Mouse (Mus musculus): ENCODE measurements around the gene Utrn. TPM values are rescaled to one million over a fixed set of nuclear protein-coding genes. Genes with fewer than 3 reads are reported as not detected.

The Utrn gene
- total RNA-seq, 2 experiments from 2014 or later, result 17.2 to 28.2 TPM

DNA sequence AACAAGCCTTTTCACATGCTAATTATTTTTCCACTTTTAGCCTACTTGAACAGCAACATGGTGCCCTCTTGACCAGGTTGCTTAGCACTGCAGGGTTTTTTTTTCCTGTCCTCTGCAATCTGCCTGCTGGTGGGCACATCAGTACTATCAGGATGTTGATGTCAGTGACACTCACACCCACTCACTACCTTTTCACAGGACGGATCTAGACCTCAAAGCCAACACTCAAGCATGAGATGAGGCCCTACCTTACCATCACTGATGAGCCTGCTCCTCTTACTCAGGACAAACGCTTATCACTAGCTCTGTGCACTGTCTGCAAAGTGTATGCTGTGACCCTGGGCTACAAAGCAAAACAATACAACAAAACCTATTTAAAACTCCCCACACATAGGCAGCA, 63.3 kb downstream of the Utrn start:
- no peak for ATAC-seq (replicated peaks; ENCODE audit: poor library complexity)

DNA sequence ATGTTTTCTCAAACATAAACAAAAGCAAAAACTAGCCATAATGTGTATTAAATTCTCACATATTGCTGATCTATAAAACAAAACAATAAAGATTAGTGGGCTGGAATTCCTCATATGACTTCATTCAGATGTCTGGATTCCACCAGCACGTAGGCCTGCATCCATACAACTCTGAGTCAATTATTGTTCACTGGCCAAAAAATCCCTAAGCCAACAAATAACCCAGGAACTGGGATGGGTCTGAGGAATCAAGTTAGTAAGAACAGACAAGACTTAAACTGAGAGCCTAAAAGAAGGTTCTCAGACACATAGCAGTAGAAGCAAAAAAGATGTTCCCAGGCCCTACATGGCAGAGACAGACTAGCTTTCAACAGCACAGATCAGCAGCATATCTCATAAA, 65.2 kb downstream of the Utrn start:
- ATAC-seq (replicated peaks; ENCODE audit: poor library complexity), result no peak

DNA sequence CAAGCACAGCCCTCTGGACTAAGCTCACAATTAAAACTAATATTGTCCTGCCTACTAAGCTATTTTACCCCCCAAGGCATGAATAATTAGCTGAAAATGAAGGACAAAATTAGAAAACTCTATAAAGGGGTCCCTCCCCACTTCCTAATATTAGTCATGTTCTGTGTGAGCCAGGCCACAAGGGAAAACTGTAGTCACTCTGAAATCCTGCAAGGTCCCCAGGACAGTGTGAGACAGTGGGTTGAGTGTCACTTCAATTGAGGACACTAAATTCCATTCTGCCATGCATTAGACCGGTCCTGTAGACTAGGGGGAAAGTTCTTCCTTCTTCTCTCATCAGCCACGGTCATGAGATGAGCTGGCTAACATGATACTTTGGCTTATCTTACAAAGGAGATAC, 69.7 kb downstream of the Utrn start:
- ATAC-seq (replicated peaks; ENCODE audit: poor library complexity), result no peak

DNA sequence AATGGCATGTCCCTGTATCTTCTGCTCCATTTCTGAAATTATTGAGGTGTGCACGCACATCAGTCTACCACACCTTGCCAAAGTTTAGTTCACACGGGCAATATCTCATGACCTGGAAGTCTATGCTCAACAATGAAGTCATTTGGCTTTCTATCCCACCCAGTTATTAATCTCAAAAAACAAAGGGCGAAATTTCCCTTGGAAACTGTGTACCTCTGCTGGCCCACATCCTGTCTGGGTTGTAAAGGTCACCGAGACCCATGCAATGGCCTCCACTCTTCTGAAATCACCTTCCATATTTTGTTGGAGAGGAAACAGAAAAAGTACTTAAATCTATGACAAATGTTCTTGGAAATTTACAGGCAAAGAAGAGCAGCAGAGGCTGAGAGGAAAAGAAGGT, 70.9 kb downstream of the Utrn start:
- ATAC-seq (replicated peaks; ENCODE audit: poor library complexity), result no peak

DNA sequence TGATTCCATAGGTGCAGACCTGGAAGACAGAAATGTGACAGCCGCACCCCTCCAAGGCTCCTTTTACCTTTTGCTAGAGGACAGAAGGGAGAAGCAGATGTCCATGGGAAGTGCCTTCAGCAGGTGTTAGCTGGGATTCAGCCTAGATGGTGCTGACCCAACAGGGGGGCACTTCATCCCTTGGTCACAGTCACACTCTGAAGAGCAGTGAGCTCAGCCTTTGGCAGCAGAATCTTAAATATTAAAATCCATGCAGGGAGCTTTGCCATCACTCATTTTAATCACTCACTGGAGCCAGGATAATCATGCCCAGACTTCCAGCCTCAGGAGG, 72.7 kb downstream of the Utrn start:
- ATAC-seq (replicated peaks; ENCODE audit: poor library complexity), result no peak

DNA sequence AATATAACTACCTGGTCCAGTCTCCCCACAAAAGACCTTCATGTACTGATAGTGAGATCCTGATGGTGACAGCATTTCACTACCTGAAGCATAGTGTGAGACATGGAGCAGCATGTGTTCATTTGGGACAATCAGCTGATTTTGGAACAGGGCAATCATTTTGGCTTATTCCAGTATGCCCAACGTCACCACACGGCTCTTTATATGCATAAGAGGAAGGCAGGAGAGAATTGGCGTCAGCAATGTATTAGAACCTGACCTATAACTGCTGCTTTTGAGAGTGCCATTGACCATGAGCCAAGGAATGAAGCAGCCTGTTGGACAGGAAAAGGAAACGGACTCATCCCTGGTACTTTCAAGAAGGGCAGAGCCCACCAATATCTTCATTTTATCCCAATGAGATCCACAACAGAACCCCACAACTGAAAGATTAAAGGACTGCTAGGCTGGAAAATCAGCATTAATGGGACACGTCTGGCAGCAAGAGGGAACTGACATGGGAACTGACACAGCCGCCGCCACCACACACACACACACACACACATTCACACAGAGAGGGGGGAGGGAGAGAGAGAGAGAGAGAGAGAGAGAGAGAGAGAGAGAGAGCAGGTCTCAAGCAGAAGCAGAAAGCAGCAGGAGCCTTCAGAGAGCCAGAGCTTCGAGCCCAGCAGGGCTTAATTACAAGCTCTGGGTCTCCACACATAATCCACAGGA, 73.2 kb downstream of the Utrn start:
- ATAC-seq (replicated peaks; ENCODE audit: poor library complexity), result no peak

DNA sequence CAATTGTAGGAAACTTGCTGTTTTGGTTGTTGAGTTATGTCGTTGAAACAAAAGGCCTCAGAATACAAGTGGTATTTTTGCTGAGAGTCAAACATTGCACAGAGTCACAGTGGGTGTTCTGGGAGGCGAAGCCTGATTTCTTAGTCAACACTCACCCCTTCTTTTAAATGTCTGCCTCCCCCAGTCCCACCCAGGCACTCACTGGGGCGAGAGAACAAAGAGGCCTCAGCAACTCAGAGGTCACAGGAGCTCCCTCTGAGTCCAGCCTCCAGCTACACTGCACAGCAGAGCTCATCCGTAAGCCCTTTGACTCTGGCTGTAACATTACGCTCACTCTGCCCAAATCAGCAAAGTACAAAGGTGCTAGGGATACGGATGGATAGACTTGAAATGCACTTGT, 77.1 kb downstream of the Utrn start:
- no peak for ATAC-seq (replicated peaks; ENCODE audit: poor library complexity)

DNA sequence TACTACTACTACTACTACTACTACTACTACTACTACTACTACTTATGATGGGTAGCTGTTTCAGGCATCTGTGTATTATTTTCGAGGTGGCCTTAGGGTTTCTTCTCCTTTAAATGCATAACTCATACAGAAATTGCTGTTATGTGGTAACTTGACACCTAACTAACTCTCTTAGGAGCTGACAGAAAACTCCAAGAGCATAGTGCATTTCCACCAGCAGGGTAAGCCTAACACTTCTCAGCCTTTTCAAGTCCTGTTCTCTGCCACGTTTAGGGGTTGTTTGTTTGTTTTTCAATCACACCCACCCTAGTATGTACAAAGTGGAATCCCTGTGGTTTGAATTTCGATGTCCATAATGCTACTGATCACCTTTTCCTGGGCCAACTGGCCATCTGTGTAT, 78.3 kb downstream of the Utrn start:
- no peak for ATAC-seq (replicated peaks; ENCODE audit: poor library complexity)

DNA sequence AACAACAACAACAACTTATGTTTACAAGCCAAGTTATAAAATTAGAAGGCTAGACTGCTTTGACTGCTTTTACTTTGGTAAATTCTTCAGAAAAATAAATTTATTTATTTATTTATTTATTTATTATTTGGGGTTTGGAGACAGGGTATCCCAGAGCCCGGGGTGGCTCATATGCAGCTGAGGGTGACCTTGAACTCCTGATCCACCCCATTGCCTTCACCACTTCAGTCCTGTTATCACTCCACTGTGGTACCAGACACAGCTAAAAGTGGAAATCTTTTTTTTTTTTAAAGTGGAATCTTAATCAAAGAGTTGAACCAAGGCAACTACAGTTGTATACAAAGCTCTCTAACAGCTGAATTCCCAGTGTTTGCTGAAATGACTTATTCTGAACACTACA, 80.6 kb downstream of the Utrn start:
- ATAC-seq (replicated peaks; ENCODE audit: poor library complexity), result no peak

DNA sequence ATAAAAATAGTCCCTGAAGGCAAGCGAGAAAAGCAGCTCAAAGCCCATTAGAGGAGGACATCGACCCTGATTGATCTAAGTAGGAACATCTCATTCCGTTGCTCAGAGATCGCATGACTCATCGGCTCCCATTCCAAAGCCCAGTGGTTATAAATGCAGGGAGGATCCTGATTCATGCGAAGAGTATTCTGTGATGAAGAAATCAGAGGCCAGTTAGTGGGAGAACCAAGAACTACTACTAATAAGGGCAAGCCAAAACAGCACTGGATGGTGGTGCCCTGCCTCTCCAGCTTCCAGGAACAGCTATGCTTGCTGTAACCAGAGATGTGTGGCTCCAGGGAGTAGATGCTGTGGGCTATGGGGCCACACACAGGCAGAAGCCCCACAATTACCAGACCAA, 81.2 kb downstream of the Utrn start:
- ATAC-seq (replicated peaks; ENCODE audit: poor library complexity), result no peak

DNA sequence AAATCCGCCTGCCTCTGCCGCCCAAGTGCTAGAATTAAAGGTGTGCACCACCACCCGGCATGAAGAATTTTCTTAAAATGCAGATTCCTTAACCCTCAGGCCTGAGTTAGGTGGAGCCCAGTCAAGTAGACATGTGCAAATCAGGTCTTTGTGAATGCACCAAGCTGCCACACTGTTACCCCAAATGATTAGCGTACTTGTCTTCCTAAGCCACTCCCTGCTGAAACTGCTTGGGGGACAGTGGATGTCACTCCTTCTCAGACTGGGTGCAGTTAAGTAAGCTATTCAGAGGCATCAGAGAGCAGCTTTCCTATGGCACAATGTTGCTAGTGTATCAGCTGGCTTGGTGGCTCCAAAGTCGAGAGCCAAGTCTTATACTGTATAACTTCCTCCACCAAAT, 83.9 kb downstream of the Utrn start:
- ATAC-seq (replicated peaks; ENCODE audit: poor library complexity), result no peak

DNA sequence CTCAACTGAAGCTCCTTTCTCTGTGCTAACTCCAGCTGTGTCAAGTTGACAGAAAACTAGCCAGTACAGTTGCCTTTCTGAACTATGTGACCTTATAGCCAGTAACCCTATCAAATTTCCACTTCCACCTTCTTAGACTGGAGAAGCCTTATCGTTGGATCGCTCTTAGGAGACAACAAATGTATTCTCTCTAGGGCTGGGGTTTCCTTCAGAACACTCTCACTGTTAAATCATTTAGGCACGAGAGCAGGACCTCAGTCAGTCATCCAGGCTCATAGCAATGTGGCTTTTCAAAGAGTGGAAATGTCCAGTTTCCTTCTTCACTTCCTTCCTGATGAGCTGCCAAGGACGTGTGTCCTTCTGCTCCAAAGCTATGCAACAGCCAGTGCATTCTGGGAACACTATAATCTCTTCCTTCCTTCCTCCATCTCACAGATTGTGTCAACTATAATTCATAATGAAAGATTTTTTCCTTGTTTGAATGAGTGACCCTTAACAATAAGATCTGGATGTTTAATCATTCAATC, 87.7 kb downstream of the Utrn start:
- no peak for ATAC-seq (replicated peaks; ENCODE audit: poor library complexity)

DNA sequence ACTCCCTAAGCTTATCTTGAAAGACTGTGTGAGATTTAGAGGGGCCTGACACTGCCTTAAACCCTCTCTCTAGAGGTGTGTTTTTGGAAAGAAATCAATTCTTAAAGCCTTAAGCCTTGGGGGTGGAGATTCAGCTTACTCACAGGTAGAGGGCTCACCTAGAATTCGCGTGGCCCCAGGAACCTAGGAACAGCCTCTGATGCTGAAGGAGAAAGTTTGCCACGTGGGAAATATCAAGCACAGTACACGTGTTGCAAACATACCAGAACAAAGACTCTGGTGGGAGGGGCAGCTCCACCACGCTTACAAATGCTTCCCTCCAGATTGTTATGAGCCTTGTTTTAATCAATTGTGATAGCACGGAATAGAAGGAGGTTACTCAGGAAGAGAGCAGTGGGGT, 96.0 kb downstream of the Utrn start:
- ATAC-seq (replicated peaks; ENCODE audit: poor library complexity), result 0 out of 2 replicates have a peak, but pooled peaks have one; percentile 31

DNA sequence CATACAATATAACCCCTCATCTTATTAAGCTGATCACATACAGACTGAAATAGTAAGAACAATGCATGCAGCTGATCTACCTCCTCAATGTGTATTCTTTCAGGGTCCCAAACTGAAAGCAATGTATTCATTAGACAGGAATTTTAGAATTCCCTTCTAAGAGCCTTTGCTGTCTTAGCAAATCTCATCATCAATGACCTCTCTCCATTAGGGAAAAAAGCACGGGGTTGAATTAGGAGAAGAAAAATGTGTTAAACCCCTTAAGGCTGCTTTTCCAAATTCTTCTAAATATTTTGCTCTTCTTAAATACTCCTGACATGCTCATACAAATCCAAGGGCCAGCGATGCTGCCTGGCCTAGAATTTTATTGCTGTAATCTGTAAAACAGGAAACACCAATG, 97.7 kb downstream of the Utrn start:
- no peak for ATAC-seq (replicated peaks; ENCODE audit: poor library complexity)

DNA sequence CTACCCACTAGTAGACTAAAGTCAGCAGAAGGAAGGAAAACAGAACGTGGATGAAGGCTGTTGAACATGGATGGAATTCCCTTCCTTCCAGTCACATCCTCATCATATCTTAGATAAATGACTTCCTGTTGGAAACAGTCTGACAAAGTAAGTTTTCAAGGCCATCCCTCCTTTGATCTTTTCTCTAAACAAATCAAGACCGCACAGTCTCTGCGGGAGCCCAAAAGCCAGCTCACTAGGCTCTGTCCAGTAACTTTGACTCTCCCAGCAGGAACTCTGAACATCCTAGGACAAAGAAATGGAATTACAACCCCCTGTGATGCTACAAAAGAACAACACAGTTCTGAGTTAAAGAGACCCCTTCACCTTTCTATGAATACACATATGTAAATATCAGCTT, 106.5 kb downstream of the Utrn start:
- ATAC-seq (replicated peaks; ENCODE audit: poor library complexity), result no peak

DNA sequence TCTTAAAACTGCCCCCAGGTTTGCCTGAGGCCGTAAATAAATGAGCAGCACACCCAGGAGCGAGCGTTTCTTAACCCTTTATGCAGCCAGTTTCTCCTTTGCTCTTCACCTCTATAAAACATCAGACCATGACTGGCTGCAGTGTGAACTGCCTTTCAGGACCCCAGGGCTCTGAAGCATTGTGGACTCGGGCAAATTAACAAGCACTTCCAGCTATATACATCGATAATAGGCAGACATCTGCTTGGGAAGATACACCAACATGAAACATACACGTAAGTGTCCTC, 110.5 kb downstream of the Utrn start:
- no peak for ATAC-seq (replicated peaks; ENCODE audit: poor library complexity)

DNA sequence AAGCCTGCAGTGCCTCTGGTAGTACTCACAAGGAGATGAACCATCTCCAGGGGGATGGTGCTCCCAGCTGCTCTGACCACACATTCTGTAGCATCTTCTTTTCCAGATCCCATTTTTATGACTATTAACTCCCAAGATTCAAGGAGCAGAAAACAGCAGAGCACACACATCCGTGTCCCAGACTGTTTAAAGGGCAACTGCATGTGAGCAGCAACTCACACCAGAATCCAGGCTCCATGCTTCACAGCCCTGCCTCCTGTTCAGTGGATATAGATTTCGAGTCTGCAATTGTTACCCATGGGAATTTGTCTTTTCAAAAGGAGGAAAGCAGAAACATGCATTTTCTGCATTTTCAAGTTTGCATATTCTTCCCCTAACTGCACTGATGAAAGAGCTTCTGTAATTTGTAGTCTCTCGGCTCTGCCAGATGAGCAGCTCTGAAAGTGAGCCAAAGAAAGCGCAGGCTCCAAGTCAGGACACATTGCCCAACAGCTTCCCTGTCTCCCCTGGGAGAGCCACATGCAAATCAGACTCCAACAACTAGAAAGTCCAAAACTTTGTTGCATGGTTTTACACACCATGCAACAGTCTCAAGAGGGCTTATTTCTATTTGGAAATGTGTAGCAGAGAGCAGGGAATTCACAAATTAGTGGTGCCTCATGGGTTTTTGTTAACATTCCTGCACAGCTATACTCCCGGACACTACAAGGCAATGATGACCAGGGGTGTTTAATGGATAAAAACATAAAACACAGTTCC, 111.0 kb downstream of the Utrn start:
- no peak for ATAC-seq (replicated peaks; ENCODE audit: poor library complexity)

DNA sequence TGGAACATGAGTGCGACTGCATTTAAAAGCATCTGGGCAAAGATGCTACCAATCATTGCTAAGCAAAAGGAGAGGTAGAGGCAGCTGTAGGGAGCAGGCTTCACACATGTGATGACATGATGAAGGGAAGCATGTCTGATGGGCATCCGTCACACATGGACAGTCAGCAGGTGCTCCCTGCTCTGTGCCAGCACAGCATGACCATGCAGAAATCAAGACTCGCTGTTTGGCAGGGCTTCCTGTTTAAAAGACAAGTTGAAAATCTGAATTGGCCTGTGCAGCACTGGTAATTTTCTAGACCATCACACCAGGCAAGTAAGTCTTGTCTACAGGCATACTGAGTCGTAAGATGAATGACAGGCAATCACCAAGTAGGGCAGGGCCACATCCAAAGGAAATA, 112.5 kb downstream of the Utrn start:
- ATAC-seq (replicated peaks; ENCODE audit: poor library complexity), result peak; percentile 85

DNA sequence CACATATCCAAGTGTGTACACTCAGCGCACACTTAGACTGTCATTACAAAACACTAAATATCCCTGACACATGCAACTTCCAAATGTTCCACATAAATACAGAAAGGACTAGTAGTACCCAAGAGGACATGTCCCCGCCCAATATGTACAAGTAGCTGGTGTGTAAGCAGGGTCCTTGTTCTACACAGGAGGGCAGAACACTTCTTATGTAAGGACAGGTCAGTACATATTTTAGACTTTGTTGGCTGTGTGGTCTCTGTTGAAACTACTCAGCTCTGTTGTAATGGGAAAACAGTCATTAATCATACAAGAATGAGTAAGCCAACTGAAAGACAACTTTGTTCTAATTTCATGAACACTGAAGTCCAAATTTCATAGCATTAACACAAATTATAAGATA, 114.3 kb downstream of the Utrn start:
- ATAC-seq (replicated peaks; ENCODE audit: poor library complexity), result peak; percentile 52

DNA sequence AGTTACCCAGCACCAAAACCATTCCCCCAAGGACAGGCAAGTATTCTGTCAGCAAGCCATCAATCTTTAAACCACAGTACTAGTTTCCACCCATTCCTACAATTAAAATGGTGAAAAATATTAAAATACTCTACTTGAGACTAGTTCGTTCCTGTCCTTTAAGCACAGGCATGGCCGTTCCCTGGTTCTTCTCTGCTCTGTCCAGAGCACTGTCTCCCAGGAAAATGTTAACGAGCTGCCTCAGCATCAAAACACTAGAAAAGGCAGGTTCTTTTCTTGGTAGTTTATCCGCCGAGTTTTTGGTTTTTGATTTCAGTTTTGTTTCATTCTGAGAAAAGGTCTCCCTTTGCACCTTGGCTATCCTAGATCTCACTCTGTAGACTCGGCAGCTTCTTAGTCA, 115.0 kb downstream of the Utrn start:
- no peak for ATAC-seq (replicated peaks; ENCODE audit: poor library complexity)

DNA sequence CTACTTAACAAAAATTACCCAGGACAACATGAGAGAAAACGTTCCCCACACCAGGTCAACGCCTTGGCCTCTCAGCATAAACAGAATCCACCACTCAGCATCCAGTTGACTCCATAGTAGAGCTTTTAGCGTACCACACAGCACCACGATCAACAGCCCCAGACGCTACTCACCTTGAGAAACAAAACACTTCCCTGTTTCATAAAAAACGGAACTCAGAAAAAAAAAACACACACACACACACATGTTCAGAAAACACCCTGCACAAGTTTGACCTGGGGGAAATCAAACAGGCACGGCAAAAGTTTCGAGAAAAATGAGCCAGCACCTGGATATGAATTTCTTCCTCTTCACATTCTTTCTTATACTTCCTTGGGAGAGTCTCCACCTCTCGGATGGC, 125.4 kb downstream of the Utrn start:
- ATAC-seq (replicated peaks; ENCODE audit: poor library complexity), result peak; percentile 63

DNA sequence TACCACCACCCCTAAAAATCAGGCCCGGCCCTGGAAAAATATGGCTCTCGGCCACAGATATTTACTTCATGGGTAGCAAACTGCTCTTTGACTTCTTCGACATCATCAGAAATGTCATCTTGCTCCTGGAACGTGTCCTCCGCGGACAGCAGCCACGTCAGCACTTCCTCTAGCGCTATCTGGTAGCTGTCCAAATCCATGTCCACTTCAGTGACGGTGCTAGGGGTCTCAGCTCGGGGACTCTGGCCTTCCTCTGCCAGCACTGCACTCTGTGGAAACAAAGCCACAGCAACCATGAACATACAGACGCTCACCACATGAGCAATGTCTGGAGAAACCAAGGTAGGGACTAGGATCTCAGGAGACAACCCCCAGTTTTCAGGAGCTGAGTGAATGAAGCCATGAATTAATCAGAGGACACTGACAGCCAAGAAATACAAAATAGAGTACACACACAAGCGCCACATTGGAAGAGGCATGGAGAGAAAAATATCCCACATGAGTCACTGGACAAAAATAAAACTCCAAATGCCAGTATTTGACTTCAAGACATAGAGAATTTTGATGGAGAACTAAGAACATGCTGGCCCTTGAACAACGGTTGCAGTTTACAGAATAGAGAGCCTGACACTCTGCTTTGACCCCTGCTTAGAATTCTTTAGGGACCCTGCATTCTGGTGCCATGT, 129.7 kb downstream of the Utrn start:
- no peak for ATAC-seq (replicated peaks; ENCODE audit: poor library complexity)

Data from megakaryocyte progenitor cell, adult 5-6 weeks (primary cell).